Mouse (Mus musculus): Measurements from ENCODE around the gene Rgsl1.
"Not testable (repeated sequence)": the region's sequence is repeated elsewhere in the genome, so short reads cannot be mapped to it uniquely, and the experiment has no call there.

Gene Rgsl1

DNA sequence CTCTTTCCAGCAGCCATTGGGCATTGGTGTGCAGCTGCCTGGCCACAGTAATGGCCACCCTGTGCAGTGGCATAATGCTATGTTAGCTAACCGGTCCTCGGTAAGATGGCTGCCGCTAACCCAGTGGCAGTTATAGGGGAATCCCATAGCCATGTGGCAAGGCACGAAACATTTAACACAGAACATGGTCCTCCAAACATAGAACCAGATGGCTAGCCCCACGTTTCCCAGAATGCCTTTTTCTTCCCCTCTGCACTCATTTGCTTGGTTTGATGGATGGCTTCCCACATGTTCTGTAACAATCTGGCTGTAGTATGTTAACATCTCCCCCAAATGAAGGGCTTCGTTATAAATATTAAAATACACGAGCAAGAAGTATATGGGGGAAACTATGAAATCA is 67.7 kb downstream of the Rgsl1 start:
- no peak for DNase-seq (ENCODE audit: low read depth, low spot score)

DNA sequence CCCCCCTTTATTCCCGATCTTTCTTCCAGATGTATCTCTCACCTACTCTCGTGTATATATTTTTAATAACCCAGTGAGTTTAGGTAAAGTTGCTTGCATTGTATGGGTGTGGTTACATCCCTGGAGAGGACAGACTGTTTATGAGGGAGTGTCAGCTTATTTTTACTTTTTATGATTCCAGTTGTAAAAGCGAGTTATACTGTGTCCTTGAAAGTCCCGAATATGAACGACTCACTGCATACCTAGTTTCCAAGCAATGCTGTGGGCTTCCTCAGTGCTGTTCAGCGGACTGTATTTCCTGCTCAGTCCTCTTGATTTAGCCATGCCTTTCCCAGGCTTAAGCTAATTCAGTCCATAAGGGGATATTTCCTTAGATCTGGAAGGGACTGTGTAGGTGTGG is 68.8 kb downstream of the Rgsl1 start:
- DNase-seq (ENCODE audit: low read depth, low spot score), result no peak

DNA sequence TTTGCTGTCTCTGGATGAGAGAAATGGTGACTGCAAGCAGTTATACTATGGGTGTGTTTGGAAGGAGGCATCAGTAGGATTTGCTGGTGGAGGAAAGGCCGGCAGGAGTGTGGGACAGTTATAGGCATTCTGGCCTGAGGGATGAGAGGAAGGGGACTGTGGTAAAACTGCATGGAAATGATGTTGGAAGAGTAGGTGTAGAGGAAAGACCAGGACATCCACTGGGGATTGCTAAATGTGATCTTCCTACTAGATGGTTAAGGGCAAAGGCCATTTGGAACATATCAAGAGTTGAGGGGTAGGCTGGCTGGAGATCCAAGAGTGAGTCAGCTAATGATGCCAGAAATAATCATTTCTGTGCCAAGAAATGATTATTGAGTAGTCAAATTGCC is 73.2 kb downstream of the Rgsl1 start:
- no peak for DNase-seq (ENCODE audit: low read depth, low spot score)

DNA sequence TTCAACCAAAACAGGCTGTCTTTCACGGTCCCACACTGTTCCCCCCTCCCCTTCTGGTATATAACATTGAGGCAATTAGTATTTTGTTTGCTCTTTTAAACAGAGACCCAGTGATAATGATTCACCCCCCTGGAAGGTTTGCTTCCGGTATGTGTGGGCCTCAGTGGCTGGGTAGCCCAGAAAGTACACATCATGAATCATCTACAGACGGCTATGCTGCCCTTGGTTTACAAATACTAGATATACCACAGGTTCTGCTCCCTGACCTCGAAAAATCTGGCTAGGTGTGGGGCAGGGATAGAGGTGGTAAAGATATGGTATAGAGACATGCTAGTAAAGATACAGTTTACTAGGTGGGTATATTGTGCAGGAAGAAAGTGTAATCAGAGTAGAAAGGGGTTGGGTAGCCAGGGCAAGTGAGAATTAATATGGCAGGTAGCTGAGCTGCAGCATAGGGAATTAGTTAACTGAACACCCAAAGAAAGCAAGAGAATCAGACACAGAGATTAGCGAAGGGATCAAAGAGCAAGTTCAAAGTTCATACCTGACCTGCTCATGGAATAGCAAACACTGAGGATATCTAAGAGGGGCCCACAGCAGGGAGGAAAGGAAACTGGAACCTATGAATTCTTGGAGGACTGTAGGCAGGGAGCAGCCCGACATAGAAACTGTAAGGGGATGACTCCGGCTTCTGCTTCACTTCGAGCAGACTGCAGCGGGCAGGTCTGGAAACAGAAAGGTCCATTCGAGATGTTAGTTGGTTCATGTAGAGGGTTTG is 73.8 kb downstream of the Rgsl1 start:
- no peak for DNase-seq (ENCODE audit: low read depth, low spot score)

DNA sequence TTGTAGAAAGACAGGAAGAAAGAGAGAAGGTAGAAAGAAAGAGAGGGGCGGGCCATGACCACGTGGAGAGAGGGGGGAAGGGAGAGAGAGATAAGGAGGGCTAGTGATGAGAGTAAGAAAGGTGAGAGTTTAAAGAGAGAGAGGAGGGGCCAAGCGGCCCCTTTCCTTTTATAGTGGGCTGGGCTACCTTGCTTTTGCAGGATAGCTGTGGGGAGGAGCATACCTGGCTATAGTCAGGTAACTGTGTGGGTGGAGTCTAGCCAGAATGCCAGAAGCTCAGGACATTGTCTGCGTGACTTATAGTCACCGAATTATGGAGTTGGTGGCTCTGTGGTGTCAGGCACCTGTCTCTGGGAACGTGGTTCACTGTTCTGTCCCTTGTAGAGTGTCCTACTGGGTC is 74.4 kb downstream of the Rgsl1 start:
- not testable (repeated sequence) for DNase-seq (ENCODE audit: low read depth, low spot score)

DNA sequence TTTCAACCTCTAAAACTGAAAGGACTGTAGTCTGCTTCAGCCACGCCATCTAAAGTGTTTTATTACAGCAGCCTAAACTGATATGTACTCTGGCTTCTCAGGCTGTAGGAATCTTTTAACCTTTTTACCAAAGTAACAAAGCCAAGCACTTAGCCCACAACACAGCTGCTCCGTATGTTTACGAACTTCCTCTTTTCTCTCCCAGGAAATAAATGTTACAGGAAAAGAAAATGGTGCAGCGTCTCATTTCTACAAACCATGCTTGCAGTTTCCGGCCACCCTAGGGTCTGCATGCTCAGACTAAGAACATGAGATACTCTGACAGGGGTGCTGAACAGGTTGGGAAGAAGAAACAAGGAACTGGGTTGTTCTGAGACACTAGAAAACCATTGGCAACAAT is 75.5 kb downstream of the Rgsl1 start:
- no peak for DNase-seq (ENCODE audit: low read depth, low spot score)

DNA sequence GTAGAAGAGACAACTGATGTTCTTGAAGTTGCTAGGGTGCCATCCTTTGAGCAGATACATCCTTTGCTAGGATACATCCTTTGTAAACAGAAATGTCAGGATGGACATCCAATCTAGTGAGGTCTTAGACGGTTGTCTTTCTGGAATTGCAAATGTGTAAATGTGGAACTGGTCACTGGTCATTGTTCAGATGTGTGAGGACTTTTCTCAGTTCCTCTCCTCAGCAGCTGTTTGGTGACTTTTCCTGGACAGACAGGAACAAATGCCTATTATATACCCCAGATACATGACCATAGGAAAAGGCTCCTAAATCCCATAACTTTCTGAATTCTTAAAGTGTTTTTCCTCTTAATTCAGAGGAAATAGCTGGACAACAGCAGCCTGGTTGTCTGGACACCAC is 76.7 kb downstream of the Rgsl1 start:
- no peak for DNase-seq (ENCODE audit: low read depth, low spot score)

DNA sequence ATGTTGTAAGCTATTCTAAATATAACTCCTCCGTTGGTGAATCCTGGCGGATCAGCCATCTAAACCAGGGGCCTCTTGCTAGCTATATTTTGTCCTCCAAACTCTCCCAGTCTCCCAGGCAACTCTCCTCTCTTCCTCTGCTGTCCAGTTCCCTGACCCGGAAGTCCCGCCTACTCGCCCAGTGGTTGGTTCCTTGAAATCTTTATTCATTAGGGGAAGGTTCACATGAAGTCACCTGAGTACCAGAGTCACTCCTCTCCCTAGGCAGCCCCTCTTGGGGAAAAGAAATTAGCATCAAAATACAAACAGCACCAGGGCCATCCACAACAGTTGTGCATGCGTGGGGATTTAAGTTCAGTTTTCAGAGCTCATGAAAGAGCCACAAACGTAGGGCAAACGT is 77.6 kb downstream of the Rgsl1 start:
- DNase-seq (ENCODE audit: low read depth, low spot score), result no peak

DNA sequence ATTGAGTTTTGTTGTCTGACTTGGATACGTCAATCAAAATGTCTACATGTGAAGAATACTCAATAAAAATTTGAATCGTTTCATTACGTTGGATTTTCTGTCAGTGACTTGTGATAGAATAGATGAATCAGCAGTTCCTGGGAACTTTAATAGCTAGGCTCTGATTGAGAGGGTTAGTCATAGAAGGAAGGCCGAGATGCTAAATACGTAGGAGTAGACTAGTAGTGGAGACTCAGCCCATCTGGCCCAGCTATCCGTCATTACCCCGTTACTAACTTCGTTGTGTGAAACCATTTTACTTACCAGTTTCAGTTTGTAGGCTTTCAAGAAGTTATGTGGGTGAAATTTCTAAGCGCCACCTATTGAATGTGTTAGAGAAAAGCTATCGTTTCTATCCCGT is 79.8 kb downstream of the Rgsl1 start:
- no peak for DNase-seq (ENCODE audit: low read depth, low spot score)

DNA sequence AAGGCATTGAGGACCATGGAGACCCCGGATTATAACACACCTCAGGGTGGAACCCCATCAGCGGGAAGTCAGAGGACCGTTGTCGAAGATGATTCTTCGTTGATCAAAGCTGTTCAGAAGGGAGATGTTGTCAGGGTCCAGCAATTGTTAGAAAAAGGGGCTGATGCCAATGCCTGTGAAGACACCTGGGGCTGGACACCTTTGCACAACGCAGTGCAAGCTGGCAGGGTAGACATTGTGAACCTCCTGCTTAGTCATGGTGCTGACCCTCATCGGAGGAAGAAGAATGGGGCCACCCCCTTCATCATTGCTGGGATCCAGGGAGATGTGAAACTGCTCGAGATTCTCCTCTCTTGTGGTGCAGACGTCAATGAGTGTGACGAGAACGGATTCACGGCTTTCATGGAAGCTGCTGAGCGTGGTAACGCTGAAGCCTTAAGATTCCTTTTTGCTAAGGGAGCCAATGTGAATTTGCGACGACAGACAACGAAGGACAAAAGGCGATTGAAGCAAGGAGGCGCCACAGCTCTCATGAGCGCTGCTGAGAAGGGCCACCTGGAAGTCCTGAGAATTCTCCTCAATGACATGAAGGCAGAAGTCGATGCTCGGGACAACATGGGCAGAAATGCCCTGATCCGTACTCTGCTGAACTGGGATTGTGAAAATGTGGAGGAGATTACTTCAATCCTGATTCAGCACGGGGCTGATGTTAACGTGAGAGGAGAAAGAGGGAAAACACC is 90.0 kb downstream of the Rgsl1 start:
- no peak for DNase-seq (ENCODE audit: low read depth, low spot score)

DNA sequence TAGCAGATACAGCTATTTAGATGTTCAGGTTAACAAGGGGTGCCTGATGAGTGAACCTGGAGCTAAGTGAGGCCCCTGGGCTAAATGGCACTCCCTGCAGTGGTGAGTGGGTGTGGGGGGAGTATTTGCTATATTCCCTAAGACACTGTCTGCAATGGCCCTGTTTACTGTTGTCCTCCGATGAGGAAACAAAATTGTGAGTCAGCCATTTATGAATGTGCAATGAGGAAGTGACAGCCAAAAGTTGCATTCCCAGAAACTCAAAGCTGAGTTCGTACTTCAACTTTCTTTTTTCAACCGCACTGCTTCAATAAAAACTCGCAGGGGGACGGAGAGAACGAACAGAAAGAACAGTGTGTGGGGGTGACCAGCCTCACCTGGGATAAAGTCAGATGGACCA is 91.4 kb downstream of the Rgsl1 start:
- DNase-seq (ENCODE audit: low read depth, low spot score), result no peak

DNA sequence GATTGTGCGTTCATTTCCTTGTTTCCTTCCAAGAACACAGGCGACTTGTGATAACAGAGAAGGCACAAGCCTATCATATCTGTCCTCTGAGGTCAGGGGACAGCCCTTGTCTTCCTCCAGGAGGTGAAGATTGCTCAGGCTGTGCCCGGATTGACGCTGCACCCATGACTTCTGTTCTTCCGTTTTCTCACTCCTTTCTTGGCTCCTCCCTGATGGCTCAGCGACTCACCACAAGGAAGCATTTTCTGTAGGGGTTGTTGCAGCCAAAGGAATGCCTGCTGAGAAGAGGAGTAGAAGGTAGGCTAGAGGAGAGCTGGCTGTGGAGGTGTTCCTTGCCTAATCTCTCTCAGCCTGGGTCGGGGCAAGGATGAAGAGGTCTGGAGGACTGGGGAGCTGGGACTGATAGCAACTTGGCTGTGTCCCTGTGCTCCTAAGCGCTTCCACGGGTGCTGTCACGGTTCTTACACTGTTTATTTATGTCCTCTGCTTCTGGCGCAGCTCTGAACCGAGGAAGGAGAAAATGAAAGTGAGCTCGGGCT is 92.1 kb downstream of the Rgsl1 start:
- no peak for DNase-seq (ENCODE audit: low read depth, low spot score)

DNA sequence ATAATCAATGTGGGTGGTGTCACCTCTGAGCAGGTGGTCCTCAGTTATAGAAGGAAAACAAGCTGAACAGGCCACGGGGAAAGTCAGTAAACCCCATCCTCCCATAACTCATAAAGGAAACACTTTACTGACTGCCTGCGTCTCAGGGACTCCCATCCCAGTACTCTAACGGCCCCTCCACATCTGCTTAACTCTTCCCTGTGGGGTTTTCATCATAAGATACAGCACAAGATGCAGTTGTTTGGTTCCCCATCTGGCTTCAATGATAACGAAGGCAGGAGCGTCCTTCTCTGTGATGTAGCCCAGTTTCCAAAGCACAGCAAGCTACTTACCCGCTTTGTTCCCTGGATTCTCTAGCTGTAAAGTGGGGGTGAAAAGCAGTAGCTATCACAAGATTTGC is 93.9 kb downstream of the Rgsl1 start:
- DNase-seq (ENCODE audit: low read depth, low spot score), result no peak

DNA sequence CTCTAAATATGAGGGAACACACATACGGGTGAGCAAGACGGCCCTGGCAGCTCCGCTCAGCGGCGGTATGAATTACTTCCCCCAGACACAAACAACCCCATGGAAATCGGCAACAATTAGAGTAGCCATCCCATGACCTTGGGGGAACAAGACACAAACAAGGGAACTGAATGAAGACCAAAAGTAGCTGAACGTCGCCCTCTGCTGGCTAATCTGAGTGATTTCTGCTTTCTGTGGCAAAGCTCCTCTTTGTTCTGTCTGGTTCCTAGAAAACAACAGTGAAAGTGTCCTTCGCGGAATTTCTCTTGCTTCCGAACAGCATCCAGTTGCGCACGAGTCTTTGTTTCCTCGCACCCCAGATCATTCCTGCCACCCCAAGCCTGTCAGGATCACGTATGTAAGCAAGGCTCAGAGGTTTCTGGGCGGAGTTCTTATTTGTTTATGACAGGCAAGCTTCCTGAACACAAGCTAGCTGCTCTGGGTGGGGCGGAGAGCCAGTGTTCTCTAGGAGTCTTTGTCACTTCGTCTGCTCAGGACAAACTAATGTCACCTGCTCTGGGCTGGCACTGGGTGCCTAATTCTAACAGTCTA is 94.6 kb downstream of the Rgsl1 start, which contains the start of gene Rnasel:
Rnasel (plus strand) TSS at position 216 of the 591 bp plus-strand sequence.
- peak; percentile 92 for DNase-seq (ENCODE audit: low read depth, low spot score)

DNA sequence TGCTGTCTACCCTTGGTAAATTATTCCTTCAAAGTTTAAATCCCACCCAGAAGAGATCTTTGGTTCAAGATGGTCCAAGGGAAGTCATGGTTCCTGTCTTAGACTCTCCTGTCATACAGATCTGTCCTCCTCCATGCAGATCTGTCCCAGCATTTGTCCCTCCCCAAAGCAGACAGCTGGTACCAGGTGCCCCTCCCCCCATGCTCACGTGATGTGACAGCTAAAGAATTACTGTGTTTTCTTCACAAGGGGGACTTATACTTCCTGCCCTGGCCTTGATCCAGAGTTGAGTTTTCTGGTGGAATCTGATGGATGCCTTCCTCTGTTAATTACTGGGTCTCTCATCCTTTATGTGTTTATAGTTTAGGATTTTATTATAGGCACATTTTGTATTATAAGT is 95.4 kb downstream of the Rgsl1 start:
- DNase-seq (ENCODE audit: low read depth, low spot score), result peak; percentile 65

DNA sequence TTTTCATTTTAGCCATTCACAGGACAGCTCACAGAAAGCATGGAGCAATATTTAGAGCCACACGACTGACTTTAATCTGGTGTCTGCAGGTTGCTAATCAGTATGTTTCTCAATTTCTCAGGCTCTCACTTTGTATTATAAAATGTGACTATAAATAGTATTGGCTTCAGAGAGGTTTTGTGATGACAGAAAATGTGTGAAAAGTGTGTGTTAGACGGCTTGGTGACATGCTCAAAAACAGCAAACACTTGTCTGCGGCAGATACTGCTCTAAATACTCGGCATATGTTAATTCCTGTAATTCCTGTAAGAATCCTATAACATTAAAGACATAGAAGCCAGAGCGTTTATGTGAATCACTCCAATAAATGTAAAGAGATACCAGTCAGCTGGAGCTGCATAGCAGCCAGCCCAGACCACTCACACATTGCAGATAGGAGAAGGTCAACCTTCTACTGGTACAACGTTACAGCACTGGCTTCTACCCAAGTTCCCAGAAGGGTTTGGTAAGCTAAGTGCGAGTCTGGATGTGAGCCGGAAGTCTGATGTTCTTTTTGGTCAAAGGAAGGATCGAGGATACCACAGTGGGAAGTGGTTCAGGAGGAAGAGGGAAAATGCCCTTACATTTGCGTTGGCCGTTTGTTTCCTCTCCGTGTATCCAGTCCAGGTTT is 95.9 kb downstream of the Rgsl1 start:
- DNase-seq (ENCODE audit: low read depth, low spot score), result no peak

DNA sequence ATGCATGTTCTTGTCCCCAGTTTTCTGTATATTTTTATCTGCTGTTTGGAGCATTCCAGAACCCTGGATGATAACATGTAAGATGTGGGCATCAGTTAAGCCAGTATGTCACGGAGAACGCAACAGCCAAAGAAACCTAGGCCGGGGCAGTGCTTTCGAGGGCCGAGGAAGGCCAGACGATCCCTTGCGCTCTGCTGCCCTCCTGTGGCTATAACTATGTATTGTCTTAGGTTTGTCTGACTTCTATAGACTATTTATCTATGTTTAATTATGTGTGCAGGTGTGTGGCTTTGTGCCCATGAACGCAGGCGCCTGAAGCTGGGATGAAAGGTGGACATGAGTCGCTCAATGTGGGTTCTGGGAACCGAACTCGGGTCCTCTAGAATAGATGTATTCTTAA is 97.2 kb downstream of the Rgsl1 start:
- peak; percentile 85 for DNase-seq (ENCODE audit: low read depth, low spot score)

DNA sequence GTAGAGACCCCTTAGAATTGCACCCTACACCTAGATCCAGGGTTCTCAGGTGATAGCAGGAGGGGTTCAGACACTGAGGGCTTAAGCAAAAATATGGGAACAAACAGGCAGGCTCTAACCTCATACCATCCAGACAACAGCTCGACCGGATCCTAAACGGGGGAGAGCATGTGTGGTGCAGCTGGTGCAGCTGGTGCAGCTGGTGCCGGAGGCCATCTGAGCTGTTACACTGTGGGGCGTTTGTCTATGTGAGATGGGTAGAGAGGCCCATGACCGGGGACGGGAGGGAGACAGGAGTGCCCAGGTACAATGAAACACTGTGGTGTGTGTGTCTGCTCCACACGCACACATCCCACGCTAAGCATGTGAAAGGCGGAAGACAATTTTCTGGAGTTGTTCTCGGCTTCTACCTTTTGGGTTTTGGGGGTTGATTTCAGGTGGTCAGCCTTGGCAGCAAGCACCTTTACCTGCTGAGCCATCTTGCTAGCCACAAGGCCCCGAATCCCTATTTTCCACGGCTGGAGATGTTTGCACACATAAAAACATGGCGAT is 97.7 kb downstream of the Rgsl1 start:
- no peak for DNase-seq (ENCODE audit: low read depth, low spot score)

DNA sequence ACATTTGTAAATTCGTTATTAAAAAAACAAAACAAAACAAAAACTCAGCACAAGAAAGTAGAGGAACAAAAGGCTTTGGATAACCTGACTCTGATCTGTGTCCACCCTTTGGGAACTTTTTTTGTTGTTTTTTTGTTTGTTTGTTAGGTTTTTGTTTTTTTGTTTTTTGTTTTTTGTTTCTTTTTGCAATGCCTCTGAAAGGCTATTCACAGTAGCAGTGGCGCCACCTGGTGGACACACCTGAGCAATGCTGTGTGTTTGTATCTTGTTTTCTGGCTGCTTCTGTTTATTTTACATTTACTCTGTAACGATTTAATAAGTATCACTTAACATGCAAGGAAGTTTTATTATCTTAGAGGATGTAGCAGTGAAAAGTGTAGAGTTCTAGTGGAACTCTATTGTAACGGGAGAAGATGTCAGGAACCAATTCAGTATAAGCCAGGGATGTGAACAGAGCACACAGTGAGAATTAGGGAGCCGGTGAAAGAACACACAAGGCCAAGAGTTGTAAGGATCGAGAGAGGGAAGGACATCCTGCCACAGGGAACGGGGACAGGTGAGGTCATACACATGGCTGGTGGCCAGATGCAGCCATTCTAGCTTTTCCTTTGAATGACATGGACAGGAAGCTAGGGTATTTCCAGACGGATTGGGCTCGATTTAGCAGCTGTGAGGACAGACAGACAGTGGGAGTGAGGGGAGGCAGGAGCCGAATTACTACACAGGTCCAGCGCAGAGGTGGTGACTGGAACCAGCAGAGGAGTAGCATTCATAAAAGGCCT is 101.4 kb downstream of the Rgsl1 start:
- peak; percentile 73 for DNase-seq (ENCODE audit: low read depth, low spot score)

DNA sequence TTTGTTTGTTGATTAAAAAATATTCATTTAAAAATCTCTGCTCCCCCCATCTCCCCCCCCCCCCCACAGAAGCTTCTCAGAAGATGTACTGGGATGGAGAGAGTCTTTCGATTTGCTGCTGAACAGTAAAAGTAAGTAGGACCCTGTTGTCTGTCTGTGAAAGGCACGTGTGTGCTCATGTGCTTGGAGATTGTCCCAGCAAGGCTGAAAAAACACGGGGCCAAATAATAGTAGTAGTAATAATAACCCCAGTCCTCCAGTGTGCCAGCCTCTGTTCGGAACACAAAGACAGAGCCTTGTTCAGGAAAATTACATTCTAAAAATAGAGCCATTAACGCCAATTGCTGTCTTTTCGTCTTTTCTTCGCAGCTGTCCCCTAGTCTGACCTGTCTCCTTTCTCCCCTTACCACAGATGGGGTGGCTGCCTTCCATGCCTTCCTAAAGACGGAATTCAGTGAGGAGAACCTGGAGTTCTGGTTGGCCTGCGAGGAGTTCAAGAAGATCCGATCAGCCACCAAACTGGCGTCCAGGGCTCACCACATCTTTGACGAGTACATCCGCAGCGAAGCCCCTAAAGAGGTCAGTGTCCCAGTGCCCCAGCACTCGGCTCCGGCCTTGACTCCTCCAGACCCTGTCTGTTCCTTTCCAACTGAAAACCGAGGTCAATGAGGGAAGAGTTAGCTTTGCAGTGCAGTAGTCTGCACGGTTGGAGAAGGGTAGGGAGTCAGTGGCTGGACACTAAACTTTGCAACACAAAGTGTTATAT is 102.2 kb downstream of the Rgsl1 start:
- DNase-seq (ENCODE audit: low read depth, low spot score), result no peak

All from mesoderm, embryonic 11.5 days (tissue).